Mouse (Mus musculus) neural tube, embryonic 11.5 days (tissue): ENCODE data around the gene Tead3. TPM values are rescaled to one million over a fixed set of nuclear protein-coding genes. Genes with fewer than 3 reads are reported as not detected.

Experiments used
- ATAC-seq: fragments of 200-750 bp; cut with Nextera tagmentation; 2 replicates; pipeline ENCODE4 v1.8.0; 2017; ENCODE audit warnings: moderate number of reproducible peaks, mild to moderate bottlenecking, moderate TSS enrichment, moderate library complexity; ENCODE audit not compliant: insufficient read depth, low FRiP score, low TSS enrichment
- DNase-seq: peaks from one replicate; pipeline ENCODE4 v3.0.0-alpha.2; 2015; ENCODE audit warnings: low spot score
- H3K27ac ChIP-seq: fragments of 300-500 bp; sonication (generic); 2 replicates; pipeline ENCODE4 v1.5.1; 2014; ENCODE audit warnings: low read depth, mild to moderate bottlenecking, low read length
- H3K27me3 ChIP-seq: fragments of 300-500 bp; sonication (generic); 2 replicates; pipeline ENCODE4 v1.6.1; 2014; ENCODE audit warnings: mild to moderate bottlenecking, low read length, mixed read lengths; ENCODE audit not compliant: control insufficient read depth, insufficient read depth
- H3K36me3 ChIP-seq: fragments of 300-500 bp; sonication (generic); 2 replicates; pipeline ENCODE4 v1.6.1; 2014; ENCODE audit warnings: mild to moderate bottlenecking, low read length, moderate library complexity, mixed read lengths; ENCODE audit not compliant: control insufficient read depth, insufficient read depth
- H3K4me1 ChIP-seq: fragments of 300-500 bp; sonication (generic); 2 replicates; pipeline ENCODE4 v1.6.1; 2014; ENCODE audit warnings: low read length, mixed read lengths; ENCODE audit not compliant: control insufficient read depth, insufficient read depth
- H3K4me2 ChIP-seq: fragments of 300-500 bp; sonication (generic); 2 replicates; pipeline ENCODE4 v1.6.1; 2014; ENCODE audit warnings: low read depth, mild to moderate bottlenecking, moderate library complexity
- H3K4me3 ChIP-seq: fragments of 300-500 bp; sonication (generic); 2 replicates; pipeline ENCODE4 v1.5.1; 2014; ENCODE audit warnings: low read depth, low read length
- H3K9ac ChIP-seq: fragments of 300-500 bp; sonication (generic); 2 replicates; pipeline ENCODE4 v1.6.1; 2014; ENCODE audit warnings: mild to moderate bottlenecking, low read length
- H3K9me3 ChIP-seq: fragments of 300-500 bp; sonication (generic); 2 replicates; pipeline ENCODE4 v1.6.1; 2016; ENCODE audit warnings: low read length; ENCODE audit not compliant: control insufficient read depth
- WGBS: fragments of 180-500 bp; shearing (Covaris S2); extraction: QIAGEN DNeasy Blood & Tissue Kit; methylation state at CpG from one replicate; pipeline ENCODE4 v1.1.7; 2014; 5-methylcytosine and 5-hydroxymethylcytosine counted together
- polyA plus RNA-seq: library from polyadenylated mRNA; unstranded; fragments of >200 nt; fragmentation: Nextera tagmentation; extraction: Ambion mirVana; gene quantifications from 2 replicates; pipeline ENCODE4 v1.2.1, GENCODE M21; 2014

Gene Tead3
- polyA plus RNA-seq, 1 experiment from 2014 or later: 4.5 TPM

DNA sequence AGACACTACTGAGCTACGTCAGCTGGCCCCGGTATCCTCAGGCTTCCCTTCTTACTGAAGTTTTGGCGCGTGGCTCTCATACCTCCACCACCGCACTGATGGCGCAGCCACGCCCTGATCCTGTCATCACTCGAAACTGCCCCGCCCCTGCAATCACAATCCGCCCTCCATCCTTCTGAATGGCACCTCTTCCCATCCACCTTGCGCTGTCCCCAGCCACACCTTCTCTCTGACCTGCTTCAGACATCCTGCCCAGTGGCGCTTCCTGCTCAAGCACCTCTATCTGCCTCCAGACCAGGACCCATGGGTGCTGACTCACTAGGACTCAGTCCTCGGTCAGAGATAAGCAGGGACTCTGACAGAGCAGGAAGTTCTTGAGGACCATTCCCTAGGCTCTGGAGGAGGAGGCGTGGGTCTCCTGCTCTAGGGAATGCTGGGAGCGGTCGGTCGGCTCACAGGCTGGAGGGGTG lies 25.0 kb upstream of the Tead3 start:
- Histone ChIP-seq H3K9ac (no peak overlapping the region), H3K4me2 (no peak overlapping the region), H3K4me1 (no peaks in the 10 kb centered on the region), H3K4me3 (no peak overlapping the region), H3K9me3 (no peaks in the 10 kb centered on the region), H3K36me3 (no peaks in the 10 kb centered on the region), H3K27me3 (peaks cover 19% of the 10 kb centered on the region), H3K27ac (no peak overlapping the region)
- WGBS: 8% methylated on average over 17 of the region's 17 CpGs
- DNase-seq: no peak
- ATAC-seq: no peak

DNA sequence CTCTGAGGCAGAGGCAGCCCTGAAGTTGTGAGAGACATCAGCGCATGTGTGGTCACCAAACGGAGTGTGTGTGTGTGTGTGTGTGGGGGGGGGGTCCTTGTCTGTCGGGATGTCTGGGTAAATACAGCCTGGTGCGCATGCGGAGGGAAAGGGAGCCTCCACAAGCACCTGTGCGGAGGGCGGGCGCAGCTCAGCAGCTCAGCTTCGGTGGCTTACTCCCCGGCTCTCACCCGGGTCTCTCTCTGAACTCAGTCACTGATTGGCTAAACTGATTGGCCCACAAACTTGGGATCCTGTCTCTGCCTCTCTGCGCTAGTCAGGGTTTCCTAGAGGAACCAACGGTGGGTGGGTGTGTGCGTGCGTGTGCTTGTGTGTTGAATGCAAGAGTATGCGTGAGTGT lies 23.9 kb upstream of the Tead3 start:
- ATAC-seq (no peak), DNase-seq (no peak)
- H3K9me3 ChIP-seq: no peaks in the 10 kb centered on the region
- no peaks in the 10 kb centered on the region for H3K36me3 ChIP-seq
- WGBS: 16% methylated on average over 16 of the region's 16 CpGs
- no peak overlapping the region for H3K4me2 ChIP-seq
- peaks cover 19% of the 10 kb centered on the region for H3K27me3 ChIP-seq
- no peaks in the 10 kb centered on the region for H3K4me1 ChIP-seq
- no peak overlapping the region for H3K27ac ChIP-seq
- H3K9ac ChIP-seq: no peak overlapping the region
- no peak overlapping the region for H3K4me3 ChIP-seq

DNA sequence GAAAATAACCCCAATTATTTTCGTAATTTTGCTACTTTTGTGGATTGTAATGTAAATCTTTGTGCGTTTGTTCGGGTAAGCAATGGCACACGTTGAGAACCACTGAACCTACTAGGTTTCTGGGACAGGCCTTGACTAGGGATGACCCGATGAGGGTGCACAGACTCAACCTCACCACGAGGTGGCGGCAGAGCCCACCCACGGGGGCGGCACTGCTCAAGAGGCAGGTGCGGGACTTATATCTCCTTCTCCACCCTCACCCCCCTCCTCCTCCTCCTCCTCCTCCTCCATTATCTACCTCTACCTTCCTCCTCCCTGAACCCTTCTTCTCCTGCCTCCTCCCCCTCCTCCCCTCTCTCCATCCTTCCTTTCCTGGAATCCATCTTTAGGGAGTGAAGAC lies 23.2 kb upstream of the Tead3 start:
- no peaks in the 10 kb centered on the region for H3K9me3 ChIP-seq
- H3K27me3 ChIP-seq: peaks cover 19% of the 10 kb centered on the region
- H3K27ac ChIP-seq: no peak overlapping the region
- H3K4me3 ChIP-seq: no peak overlapping the region
- H3K9ac ChIP-seq: no peak overlapping the region
- DNase-seq: peak; percentile 61
- H3K36me3 ChIP-seq: no peaks in the 10 kb centered on the region
- no peak overlapping the region for H3K4me2 ChIP-seq
- H3K4me1 ChIP-seq: no peaks in the 10 kb centered on the region
- WGBS: 15% methylated on average over 10 of the region's 10 CpGs
- ATAC-seq: no peak

DNA sequence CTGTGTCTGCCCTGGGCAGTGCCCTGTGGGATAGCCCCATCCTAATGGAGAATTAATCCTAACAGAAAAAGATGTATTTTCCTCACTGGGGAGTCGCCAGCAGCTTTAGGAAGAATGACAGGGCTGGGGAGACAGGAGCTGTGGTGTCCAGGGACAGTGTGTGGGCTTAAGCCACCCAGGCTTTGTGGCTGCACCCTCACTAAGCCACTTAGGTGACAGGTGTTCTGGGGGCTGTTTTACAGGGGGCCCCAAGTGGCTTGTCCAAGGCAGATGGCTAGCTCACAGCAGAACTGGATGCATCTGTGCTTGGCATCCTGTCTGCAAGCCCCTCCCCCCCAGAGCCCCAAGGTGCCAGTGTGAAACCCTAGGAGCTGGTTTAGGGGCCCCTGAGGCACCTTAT lies 21.3 kb upstream of the Tead3 start:
- Histone ChIP-seq H3K27ac (no peak overlapping the region), H3K4me2 (no peak overlapping the region), H3K36me3 (no peaks in the 10 kb centered on the region), H3K27me3 (peaks cover 19% of the 10 kb centered on the region), H3K9ac (no peak overlapping the region), H3K9me3 (no peaks in the 10 kb centered on the region), H3K4me1 (no peaks in the 10 kb centered on the region), H3K4me3 (no peak overlapping the region)
- WGBS: 75% methylated on average over 1 of the region's 1 CpGs
- no peak for DNase-seq
- no peak for ATAC-seq

DNA sequence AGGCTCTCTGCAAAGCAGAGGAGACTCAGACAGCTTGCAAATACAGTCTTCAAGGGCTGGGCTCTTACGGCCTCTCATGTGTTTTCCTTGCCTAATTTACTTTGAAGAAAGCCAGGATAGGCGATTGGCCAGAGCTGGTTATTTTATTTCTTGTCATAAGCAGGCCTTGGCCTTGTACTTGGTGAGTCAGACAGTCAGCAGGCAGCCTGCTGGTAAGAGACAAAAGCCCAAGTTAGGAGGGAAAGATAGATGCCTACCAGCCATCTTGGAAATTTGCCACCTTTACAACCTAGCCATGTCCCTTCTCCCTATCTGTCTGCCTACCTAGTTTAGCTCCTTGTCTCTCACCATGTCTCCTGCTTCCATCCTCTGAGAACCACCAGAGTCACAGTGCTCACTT lies 20.7 kb upstream of the Tead3 start:
- Histone ChIP-seq H3K4me2 (no peak overlapping the region), H3K9ac (no peak overlapping the region), H3K4me1 (no peaks in the 10 kb centered on the region), H3K27ac (no peak overlapping the region), H3K36me3 (no peaks in the 10 kb centered on the region), H3K9me3 (no peaks in the 10 kb centered on the region), H3K27me3 (peaks cover 19% of the 10 kb centered on the region), H3K4me3 (no peak overlapping the region)
- 64% methylated on average over 2 of the region's 2 CpGs for WGBS
- DNase-seq (no peak), ATAC-seq (no peak)

DNA sequence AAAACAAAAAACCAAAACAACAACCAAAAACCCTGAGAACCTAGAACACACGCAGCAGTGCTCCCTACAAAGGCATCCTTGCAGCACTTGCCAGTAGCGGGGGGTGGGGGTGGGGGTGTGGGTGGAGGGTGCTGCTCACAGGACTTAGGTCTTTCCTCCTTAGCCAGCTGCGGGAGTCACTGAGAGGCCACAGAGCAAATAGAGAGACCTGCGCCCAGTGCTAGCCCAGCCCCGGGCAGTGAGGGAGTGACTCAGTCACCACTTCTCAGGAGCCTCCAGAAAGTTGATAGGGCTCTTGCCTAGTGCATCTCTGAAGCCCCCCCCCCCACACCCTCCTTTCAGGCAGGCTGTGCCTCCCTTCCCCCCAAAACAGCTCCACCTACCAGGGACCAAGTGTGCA lies 18.4 kb upstream of the Tead3 start:
- ATAC-seq: no peak

DNA sequence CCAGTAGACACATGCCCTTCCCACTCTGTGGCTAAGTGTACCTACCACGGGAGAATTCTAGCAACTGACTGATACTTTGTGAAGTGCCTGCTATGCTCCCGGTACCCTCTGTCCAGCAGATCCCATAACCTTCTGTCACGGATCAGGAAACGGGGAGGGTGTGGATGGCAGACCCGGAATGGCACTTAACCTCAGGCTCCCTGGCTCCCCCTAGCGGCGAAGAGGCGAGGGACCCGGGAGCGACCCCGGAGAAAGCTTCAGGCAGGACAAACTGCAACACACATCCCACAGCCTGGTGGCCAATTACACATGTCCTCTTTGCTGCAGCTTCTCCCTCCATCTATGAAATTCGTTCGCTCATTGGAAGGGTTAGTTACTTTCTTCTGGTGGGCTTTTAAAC lies 17.8 kb upstream of the Tead3 start:
- 5% methylated on average over 13 of the region's 13 CpGs for WGBS
- peaks cover 24% of the 10 kb centered on the region for H3K27me3 ChIP-seq
- peaks cover 3% of the 10 kb centered on the region; the same call in 1 of the 2 replicates for H3K4me1 ChIP-seq
- H3K36me3 ChIP-seq: no peaks in the 10 kb centered on the region
- H3K9me3 ChIP-seq: no peaks in the 10 kb centered on the region
- H3K4me3 ChIP-seq: no peak overlapping the region
- H3K27ac ChIP-seq: no peak overlapping the region
- no peak overlapping the region for H3K9ac ChIP-seq
- no peak overlapping the region for H3K4me2 ChIP-seq
- ATAC-seq (no peak), DNase-seq (peak; percentile 80)

More for the DNA sequence above, 18.4 kb upstream of the Tead3 start:
- Histone ChIP-seq H3K36me3 (no peaks in the 10 kb centered on the region), H3K4me2 (no peak overlapping the region), H3K27ac (no peak overlapping the region), H3K9me3 (no peaks in the 10 kb centered on the region), H3K27me3 (peaks cover 19% of the 10 kb centered on the region), H3K9ac (no peak overlapping the region), H3K4me1 (peaks cover 2% of the 10 kb centered on the region; the same call in 1 of the 2 replicates), H3K4me3 (no peak overlapping the region)
- DNase-seq: no peak
- WGBS: 78% methylated on average over 5 of the region's 5 CpGs

DNA sequence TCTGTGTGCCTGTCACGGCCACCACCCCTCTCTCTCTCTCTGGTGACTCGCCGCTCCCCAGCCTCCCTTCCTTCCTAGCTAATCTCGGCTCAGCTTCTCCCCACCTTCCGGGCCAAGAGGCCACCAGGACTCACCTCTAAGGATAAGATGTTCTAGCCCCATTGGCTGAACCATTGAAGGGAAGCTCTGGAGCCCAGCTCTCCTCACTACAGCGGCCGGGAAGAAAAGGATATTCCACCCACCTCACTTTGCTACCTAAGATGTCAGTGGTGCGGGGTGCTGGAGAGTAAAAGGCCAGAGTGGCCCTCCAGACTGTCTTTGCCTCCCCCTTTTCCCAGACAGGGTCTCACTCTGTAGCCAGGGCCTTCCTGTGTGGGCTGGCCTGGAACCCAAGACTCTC lies 14.5 kb upstream of the Tead3 start, which contains the start of gene Tulp1:
Tulp1 (minus strand) TSS at position 101 of the 400 bp plus-strand sequence.
- H3K27me3 ChIP-seq: peaks cover 47% of the 10 kb centered on the region
- H3K4me2 ChIP-seq: no peak within 1 kb of the TSS
- peaks cover 7% of the 10 kb centered on the region; the same call in 1 of the 2 replicates for H3K4me1 ChIP-seq

DNA sequence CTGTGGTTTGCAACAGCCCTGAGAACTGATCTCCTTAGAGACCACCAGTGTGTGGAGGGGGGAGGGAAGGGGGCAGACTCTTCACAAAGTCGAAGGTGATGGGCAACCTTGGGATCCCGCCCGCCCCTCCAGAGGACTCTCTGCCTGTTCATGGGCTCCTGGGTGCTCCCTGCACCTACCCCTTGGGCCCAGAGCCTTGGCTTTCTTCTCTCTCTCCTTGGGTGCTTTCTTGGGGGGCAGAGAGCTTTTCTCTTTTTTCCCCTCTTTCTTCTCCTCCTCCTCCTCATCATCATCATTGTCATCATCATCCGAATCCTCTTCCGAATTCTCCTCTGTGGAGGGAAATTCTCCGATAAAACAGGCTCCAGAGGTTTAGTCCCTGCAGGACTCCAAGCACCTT lies 12.9 kb upstream of the Tead3 start:
- 1% methylated on average over 6 of the region's 6 CpGs for WGBS
- Histone ChIP-seq H3K4me1 (peaks cover 7% of the 10 kb centered on the region; the same call in 1 of the 2 replicates), H3K36me3 (no peaks in the 10 kb centered on the region), H3K9me3 (no peaks in the 10 kb centered on the region), H3K4me2 (no peak overlapping the region), H3K9ac (no peak overlapping the region), H3K27ac (no peak overlapping the region), H3K4me3 (no peak overlapping the region), H3K27me3 (peaks cover 58% of the 10 kb centered on the region)
- no peak for DNase-seq
- ATAC-seq: no peak

More for the DNA sequence above, 14.5 kb upstream of the Tead3 start, which contains the start of gene Tulp1:
- no peaks in the 10 kb centered on the region for H3K9me3 ChIP-seq
- ATAC-seq (no peak), DNase-seq (no peak)
- 20% methylated on average over 8 of the region's 8 CpGs for WGBS
- H3K27ac ChIP-seq: no peak within 1 kb of the TSS
- no peaks in the 10 kb centered on the region for H3K36me3 ChIP-seq
- H3K4me3 ChIP-seq: peak within 1 kb of the TSS; percentile 1; the same call in 1 of the 2 replicates
- no peak within 1 kb of the TSS for H3K9ac ChIP-seq
